Mouse (Mus musculus): ENCODE results near the gene Fam216a.

DNA sequence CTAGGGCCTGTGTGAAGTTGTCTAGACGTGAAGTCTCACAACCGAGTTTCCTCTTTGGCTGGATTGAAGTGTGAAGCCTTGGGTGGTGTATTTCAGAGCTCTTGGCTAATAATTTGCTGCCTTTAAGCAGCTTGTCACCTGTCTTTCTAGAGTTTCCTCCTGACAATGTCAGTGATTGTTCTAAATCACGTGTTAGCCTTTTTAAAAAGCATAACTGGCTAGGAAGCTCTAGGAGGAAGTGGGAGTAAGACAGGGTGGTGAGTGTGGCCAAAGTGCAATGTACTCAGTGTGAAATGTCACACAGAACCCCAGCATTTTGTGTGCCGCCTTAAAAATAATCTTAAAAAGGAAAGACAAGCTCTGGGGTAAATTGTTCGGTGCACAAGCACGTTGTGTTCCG, 28.4 kb downstream of the Fam216a start:
- TF ChIP-seq CTCF (IDR thresholded peaks at IDR 0.05; ENCODE audit: control insufficient read depth, insufficient read depth, insufficient replicate concordance, low read depth, low read length) (no peak), POLR2A (IDR thresholded peaks at IDR 0.05; ENCODE audit: control insufficient read depth, low read depth, low read length) (no peak)
